Mouse (Mus musculus) small intestine, adult 2 months (tissue): ENCODE data around the gene Igfbp1. TPM values are rescaled to one million over a fixed set of nuclear protein-coding genes. Genes with fewer than 3 reads are reported as not detected.

ENCODE experiments used
- H3K27ac ChIP-seq: fragments of 200-500 bp; 2 replicates; pipeline ENCODE4 v1.5.1; 2012; ENCODE audit warnings: low read depth, low read length, control low read depth, inconsistent platforms; ENCODE audit not compliant: insufficient read depth
- H3K27me3 ChIP-seq: fragments of 200-500 bp; 2 replicates; pipeline ENCODE4 v1.6.1; 2012; ENCODE audit warnings: mild to moderate bottlenecking, moderate library complexity, low read length, inconsistent platforms; ENCODE audit not compliant: control insufficient read depth, insufficient read depth
- H3K36me3 ChIP-seq: fragments of 200-500 bp; 2 replicates; pipeline ENCODE4 v1.6.1; 2012; ENCODE audit warnings: mild to moderate bottlenecking, low read length, control low read depth, inconsistent platforms; ENCODE audit not compliant: control insufficient read depth, insufficient read depth
- H3K4me1 ChIP-seq: fragments of 200-500 bp; 2 replicates; pipeline ENCODE4 v1.6.1; 2012; ENCODE audit warnings: low read length, inconsistent platforms, mixed read lengths; ENCODE audit not compliant: control insufficient read depth, insufficient read depth, insufficient read length
- H3K4me3 ChIP-seq: fragments of 200-500 bp; 2 replicates; pipeline ENCODE4 v1.5.1; 2012; ENCODE audit warnings: low read depth, mild to moderate bottlenecking, control low read depth, inconsistent platforms, low read length, moderate library complexity
- CTCF ChIP-seq: fragments of 200-500 bp; IDR thresholded peaks from 2 replicates; pipeline ENCODE4 v1.5.1; 2012; ENCODE audit warnings: low read depth, mild to moderate bottlenecking, control low read depth, inconsistent platforms, low read length, moderate library complexity, mixed read lengths; ENCODE audit not compliant: insufficient replicate concordance, insufficient read length; ENCODE audit errors: extremely low read depth
- POLR2A ChIP-seq: fragments of 200-500 bp; IDR thresholded peaks from 2 replicates; pipeline ENCODE4 v1.6.1; 2012; ENCODE audit warnings: low read depth, mild to moderate bottlenecking, control low read depth, inconsistent platforms, low read length, moderate library complexity
- WGBS: fragments of 180-500 bp; shearing (Covaris S2); methylation state at CpG from one replicate; pipeline ENCODE4 v1.1.7; 2018; 5-methylcytosine and 5-hydroxymethylcytosine counted together
- polyA plus RNA-seq: library from polyadenylated mRNA; depleted of rRNA; stranded (reverse); fragments of >200 nt; gene quantifications from 2 replicates; pipeline ENCODE4 v1.2.3, GENCODE M21; 2012

Igfbp1 gene
- polyA plus RNA-seq, 1 experiment = 0.19 TPM

DNA sequence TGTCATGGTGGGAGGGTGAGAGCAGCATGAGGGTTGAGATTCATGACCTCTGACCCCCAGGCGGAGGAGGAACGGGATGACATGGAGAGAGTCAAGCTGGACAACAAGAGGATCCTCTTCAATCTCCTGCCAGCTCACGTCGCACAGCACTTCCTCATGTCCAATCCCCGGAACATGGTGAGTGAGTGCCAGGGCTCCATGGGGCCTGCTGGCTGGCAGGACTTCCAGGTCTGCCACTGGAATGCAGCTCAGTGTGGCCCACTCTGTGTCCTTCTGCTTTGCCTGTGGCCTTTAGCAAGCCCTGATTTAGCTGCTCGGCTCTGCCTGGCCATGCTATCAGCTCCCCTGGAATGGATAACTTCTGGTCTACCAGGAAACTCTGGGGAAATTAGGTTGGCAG lies 37.4 kb upstream of the Igfbp1 start:
- 0 out of 2 replicates have a peak, but pooled peaks cover 2% of the 10 kb centered on the region for H3K4me1 ChIP-seq
- H3K27me3 ChIP-seq = no peaks in the 10 kb centered on the region
- no peak overlapping the region for H3K27ac ChIP-seq
- H3K36me3 ChIP-seq = no peaks in the 10 kb centered on the region
- H3K4me3 ChIP-seq = no peak overlapping the region
- TF ChIP-seq POLR2A = no peak
- TF ChIP-seq CTCF = no peak
- 61% methylated on average over 6 of the region's 6 CpGs for WGBS

DNA sequence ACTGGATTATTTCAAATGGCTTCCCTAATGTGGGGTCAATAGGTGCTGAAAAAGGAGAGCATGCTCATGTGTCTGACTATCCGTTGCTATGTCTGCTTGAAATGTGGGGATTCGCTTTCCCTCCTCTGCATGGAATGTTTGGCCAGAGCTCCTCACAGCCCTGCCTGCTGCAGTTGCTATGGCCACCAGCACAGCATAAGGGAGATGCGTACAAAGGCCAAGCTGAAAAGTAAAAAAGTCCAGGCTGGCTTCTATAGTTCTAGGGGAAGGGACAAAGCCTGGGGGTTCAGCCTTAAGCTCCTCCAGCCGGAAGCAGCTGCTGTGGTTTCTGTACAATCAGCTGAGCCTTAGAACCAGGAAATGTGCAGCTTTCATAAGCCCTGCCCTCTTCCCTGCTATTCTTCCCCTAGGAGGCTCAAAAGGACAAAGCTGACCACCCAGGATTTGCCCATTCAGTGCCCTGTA lies 36.9 kb upstream of the Igfbp1 start:
- Histone ChIP-seq H3K4me3 (no peak overlapping the region), H3K36me3 (no peaks in the 10 kb centered on the region), H3K27me3 (no peaks in the 10 kb centered on the region), H3K4me1 (0 out of 2 replicates have a peak, but pooled peaks cover 2% of the 10 kb centered on the region), H3K27ac (no peak overlapping the region)
- 66% methylated on average over 4 of the region's 4 CpGs for WGBS
- TF ChIP-seq POLR2A = no peak
- no peak for TF ChIP-seq CTCF

DNA sequence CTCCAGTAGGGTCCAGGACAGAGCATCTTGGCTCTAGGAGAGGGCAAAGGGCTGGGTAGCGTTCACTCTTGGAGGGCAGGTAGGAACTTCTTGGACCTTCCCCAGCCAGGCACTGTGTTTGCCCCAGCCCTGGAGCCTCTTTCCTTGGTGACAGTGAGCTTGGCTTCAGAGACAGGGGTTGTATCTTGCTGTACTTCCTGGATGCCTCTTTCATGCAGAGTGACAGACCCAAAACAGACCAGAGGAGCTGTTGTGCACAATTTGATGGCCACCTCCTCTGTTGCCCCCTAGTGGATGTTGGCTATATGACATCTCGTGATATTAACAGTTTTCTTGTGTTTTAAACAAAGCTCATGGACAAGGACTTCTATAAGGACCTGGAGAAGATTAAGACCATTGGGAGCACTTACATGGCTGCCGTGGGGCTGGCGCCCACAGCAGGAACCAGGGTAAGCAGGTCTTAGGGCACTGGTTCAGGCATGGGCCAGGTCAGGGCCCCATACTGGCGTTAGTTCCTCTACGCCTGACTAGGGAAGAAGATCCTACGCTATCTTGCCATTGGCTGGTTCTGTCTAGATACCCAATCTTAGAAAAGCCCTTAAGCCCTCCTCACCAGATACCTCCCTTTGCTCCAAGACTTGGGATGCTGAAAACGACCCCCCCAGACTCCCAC lies 35.9 kb upstream of the Igfbp1 start:
- WGBS = 79% methylated on average over 8 of the region's 8 CpGs
- H3K27ac ChIP-seq = no peak overlapping the region
- no peak overlapping the region for H3K4me3 ChIP-seq
- H3K4me1 ChIP-seq = 0 out of 2 replicates have a peak, but pooled peaks cover 2% of the 10 kb centered on the region
- TF ChIP-seq POLR2A (no peak), CTCF (peak; percentile 41; the same call in 1 of the 2 replicates)
- no peaks in the 10 kb centered on the region for H3K27me3 ChIP-seq
- H3K36me3 ChIP-seq = no peaks in the 10 kb centered on the region

DNA sequence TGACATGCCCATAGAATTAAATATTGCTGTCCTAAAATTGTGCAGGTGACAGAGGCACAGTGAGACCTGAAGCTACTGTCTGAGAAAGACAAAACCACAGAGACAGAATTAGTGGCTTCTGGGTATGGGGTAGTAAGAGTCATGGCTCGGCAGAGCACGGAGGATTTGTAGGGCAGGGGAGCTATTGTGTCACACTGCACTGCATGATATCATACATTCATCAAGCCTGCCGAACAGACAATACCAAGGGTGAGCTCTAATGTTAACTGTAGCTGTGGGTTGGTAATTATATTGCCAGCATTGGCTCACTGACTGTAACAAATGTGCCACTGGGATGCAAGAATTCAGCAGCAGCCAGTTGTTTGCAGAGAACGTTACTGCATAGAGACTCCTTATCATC lies 33.2 kb upstream of the Igfbp1 start:
- Histone ChIP-seq H3K27me3 (no peaks in the 10 kb centered on the region), H3K4me3 (no peak overlapping the region), H3K4me1 (no peaks in the 10 kb centered on the region), H3K27ac (no peak overlapping the region), H3K36me3 (no peaks in the 10 kb centered on the region)
- WGBS = 68% methylated on average over 4 of the region's 4 CpGs
- TF ChIP-seq POLR2A = no peak
- TF ChIP-seq CTCF = no peak

DNA sequence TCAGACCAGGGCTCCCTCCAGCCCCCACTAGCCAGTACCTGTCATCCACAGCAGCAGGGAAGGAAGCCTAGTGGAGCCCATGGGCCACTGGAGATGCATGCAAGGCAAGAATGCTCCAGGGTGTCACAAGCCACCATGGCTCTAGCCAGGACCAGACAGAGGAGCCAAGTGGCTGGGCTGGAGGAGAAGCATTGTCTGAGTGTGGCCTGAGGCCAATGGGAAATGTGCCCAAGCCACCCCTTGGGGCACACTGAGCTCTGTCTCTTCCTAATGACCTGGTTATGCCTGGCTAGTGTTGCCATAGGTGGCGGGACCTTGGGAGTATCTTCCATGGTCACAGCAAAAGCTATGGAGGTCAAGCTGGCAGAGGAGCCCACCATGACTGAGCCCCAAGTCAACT lies 27.9 kb upstream of the Igfbp1 start:
- Histone ChIP-seq H3K4me1 (no peaks in the 10 kb centered on the region), H3K4me3 (no peak overlapping the region), H3K36me3 (no peaks in the 10 kb centered on the region), H3K27me3 (no peaks in the 10 kb centered on the region), H3K27ac (no peak overlapping the region)
- TF ChIP-seq POLR2A = no peak
- TF ChIP-seq CTCF = no peak
- WGBS = 85% methylated on average over 1 of the region's 1 CpGs

DNA sequence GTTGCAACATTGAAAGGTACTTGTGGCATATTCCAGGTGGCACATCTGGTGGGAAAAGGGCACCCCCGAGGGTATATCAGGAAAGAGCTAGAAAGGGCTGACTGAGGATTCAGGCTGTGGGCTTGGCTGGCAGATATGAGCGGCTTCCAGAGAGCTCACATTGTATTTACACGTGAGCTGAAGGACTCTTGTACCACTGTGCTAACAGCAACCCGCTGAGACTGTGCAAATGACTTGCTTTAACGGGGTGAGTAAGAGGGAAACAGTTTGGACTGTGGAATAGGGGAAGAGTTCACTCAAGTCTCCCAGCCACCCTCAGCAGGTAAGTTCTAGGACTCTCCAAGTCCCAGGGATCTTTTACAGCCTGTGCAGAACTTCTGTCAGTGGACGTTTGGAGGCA lies 23.9 kb upstream of the Igfbp1 start:
- no peak overlapping the region for H3K4me3 ChIP-seq
- no peaks in the 10 kb centered on the region for H3K4me1 ChIP-seq
- WGBS = 48% methylated on average over 6 of the region's 6 CpGs
- no peaks in the 10 kb centered on the region for H3K27me3 ChIP-seq
- no peak overlapping the region for H3K27ac ChIP-seq
- TF ChIP-seq CTCF = no peak
- no peak for TF ChIP-seq POLR2A
- H3K36me3 ChIP-seq = no peaks in the 10 kb centered on the region

DNA sequence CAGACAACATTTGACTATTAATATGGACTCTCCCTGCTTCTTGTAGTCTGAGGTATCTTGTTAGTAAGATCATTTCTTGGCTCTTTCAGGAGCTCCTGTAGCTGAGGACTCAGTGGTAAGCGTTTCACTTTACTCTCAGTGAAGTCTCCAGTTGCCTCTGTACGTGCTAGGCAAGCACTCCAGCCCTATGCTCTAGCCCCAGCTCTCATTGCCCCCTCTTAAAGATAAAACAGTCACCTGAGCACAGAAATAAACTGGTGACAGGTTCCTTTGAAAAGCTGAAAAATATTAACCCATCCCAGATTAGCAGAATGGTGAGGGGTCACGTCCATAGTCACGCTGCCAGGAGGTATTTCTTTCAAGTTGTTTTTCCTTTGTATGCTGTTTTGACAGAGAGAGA lies 18.9 kb upstream of the Igfbp1 start:
- WGBS = 46% methylated on average over 4 of the region's 4 CpGs

More for the DNA sequence above, 18.9 kb upstream of the Igfbp1 start:
- H3K27me3 ChIP-seq = no peaks in the 10 kb centered on the region
- no peak overlapping the region for H3K4me3 ChIP-seq
- H3K4me1 ChIP-seq = no peaks in the 10 kb centered on the region
- H3K27ac ChIP-seq = no peak overlapping the region
- no peak for TF ChIP-seq CTCF
- no peak for TF ChIP-seq POLR2A
- H3K36me3 ChIP-seq = no peaks in the 10 kb centered on the region
